Mouse (Mus musculus) limb, embryonic 15.5 days (tissue): ENCODE data around the gene Gm17542. TPM values are rescaled to one million over a fixed set of nuclear protein-coding genes. Genes with fewer than 3 reads are reported as not detected.
"Not testable (repeated sequence)": the region's sequence is repeated elsewhere in the genome, so short reads cannot be mapped to it uniquely, and the experiment has no call there.

Experiments
- ATAC-seq: fragments of 200-750 bp; cut with Nextera tagmentation; 2 replicates; pipeline ENCODE4 v1.8.0; 2017; ENCODE audit warnings: low read depth, moderate TSS enrichment; ENCODE audit not compliant: insufficient number of reproducible peaks, low FRiP score, low TSS enrichment
- H3K27ac ChIP-seq: fragments of 300-500 bp; sonication (generic); 2 replicates; pipeline ENCODE4 v1.5.1; 2015; ENCODE audit warnings: moderate library complexity, mild to moderate bottlenecking, inconsistent platforms
- H3K27me3 ChIP-seq: fragments of 300-500 bp; sonication (generic); 2 replicates; pipeline ENCODE4 v1.6.1; 2015; ENCODE audit warnings: inconsistent platforms
- H3K36me3 ChIP-seq: fragments of 300-500 bp; sonication (generic); 2 replicates; pipeline ENCODE4 v1.6.1; 2015; ENCODE audit warnings: inconsistent platforms
- H3K4me1 ChIP-seq: fragments of 300-500 bp; sonication (generic); 2 replicates; pipeline ENCODE4 v1.6.1; 2015; ENCODE audit warnings: inconsistent platforms
- H3K4me2 ChIP-seq: fragments of 300-500 bp; sonication (generic); 2 replicates; pipeline ENCODE4 v1.6.1; 2015; ENCODE audit warnings: mild to moderate bottlenecking, inconsistent platforms
- H3K4me3 ChIP-seq: fragments of 300-500 bp; sonication (generic); 2 replicates; pipeline ENCODE4 v1.5.1; 2015; ENCODE audit warnings: mild to moderate bottlenecking, inconsistent platforms
- H3K9ac ChIP-seq: fragments of 300-500 bp; sonication (generic); 2 replicates; pipeline ENCODE4 v1.6.1; 2015; ENCODE audit warnings: inconsistent platforms
- H3K9me3 ChIP-seq: fragments of 300-500 bp; sonication (generic); 2 replicates; pipeline ENCODE4 v1.6.1; 2016; ENCODE audit warnings: inconsistent platforms
- WGBS: fragments of 180-500 bp; shearing (Covaris S2); methylation state at CpG from one replicate; pipeline ENCODE4 v1.1.7; 2015; 5-methylcytosine and 5-hydroxymethylcytosine counted together
- polyA plus RNA-seq: library from polyadenylated mRNA; unstranded; fragments of >200 nt; fragmentation: Nextera tagmentation; extraction: Ambion mirVana; gene quantifications from 2 replicates; pipeline ENCODE4 v1.2.1, GENCODE M21; 2015

Gm17542 gene
- polyA plus RNA-seq = not detected in 2 replicates

DNA sequence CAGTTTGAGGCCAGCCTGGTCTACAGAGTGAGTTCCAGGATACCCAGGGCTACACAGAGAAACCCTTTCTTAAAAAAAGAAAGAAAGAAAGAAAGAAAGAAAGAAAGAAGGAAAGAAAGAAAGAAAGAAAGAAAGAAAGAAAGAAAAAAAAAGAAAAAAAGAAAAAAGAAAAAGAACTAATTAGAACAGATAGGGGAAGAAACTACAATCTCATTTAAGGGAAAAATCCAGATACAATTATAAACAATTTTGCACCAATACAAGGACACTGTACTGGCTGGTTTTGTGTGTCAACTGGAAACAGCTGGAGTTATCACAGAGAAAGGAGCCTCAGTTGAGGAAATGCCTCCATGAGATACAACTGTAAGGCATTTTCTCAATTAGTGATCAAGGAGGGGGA lies at the start of gene Gm17542:
TSS of gene Gm17542 (minus strand) at position 101 of the 400 bp plus-strand sequence.
- not testable (repeated sequence) for H3K9me3 ChIP-seq, H3K36me3 ChIP-seq, H3K4me2 ChIP-seq, H3K9ac ChIP-seq, H3K27ac ChIP-seq, H3K4me3 ChIP-seq, ATAC-seq, H3K27me3 ChIP-seq
- peaks cover 11% of the 10 kb centered on the region; the same call in 1 of the 2 replicates for H3K4me1 ChIP-seq

DNA sequence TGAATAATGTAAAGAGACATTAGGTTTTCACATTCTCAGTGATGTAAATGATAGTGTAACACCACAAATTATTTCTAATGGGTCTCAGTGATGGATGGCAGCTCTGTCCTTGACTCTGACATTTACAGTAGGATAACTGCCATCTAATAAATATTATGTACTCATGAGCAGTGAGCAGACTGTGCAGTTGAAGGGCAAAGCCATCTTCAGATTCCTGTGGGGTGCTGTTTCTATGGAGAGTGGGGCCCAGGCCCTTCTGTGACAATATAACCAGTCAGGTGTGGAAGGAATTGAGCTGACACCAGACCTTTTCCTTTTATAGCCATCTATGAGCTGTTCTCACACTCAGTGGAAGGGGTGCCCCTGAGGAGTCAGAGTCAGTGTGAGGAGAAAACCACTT lies 21.8 kb upstream of the Gm17542 start:
- Histone ChIP-seq H3K27me3 (no peaks in the 10 kb centered on the region), H3K36me3 (no peaks in the 10 kb centered on the region), H3K9ac (no peak overlapping the region), H3K27ac (no peak overlapping the region), H3K4me1 (no peaks in the 10 kb centered on the region), H3K4me3 (no peak overlapping the region), H3K4me2 (no peak overlapping the region), H3K9me3 (no peaks in the 10 kb centered on the region)
- no peak for ATAC-seq

- no peak for ATAC-seq
- H3K4me3 ChIP-seq = no peak overlapping the region
These were observed 20.1 kb upstream of the Gm17542 start for GRCm38 (mm10) chr10:58738152-58738551.

GRCm38 (mm10) chr10:58714789-58715148 lies 3.2 kb downstream of the Gm17542 start:
- H3K4me2 ChIP-seq = peak overlapping the region; percentile 42
- H3K9ac ChIP-seq = no peak overlapping the region
- WGBS = 44% methylated on average over 3 of the region's 3 CpGs
- H3K9me3 ChIP-seq = no peaks in the 10 kb centered on the region; the same call in 1 of the 2 replicates
- no peaks in the 10 kb centered on the region for H3K36me3 ChIP-seq
- H3K4me3 ChIP-seq = no peak overlapping the region
- no peak for ATAC-seq
- peaks cover 11% of the 10 kb centered on the region; the same call in 1 of the 2 replicates for H3K4me1 ChIP-seq
- H3K27ac ChIP-seq = no peak overlapping the region
- no peaks in the 10 kb centered on the region for H3K27me3 ChIP-seq

More at GRCm38 (mm10) chr10:58738152-58738551, 20.1 kb upstream of the Gm17542 start:
- H3K4me1 ChIP-seq = no peaks in the 10 kb centered on the region
- no peak overlapping the region for H3K9ac ChIP-seq
- H3K36me3 ChIP-seq = no peaks in the 10 kb centered on the region
- whole genome bisulfite sequencing = 88% methylated on average over 7 of the region's 7 CpGs
- H3K27ac ChIP-seq = no peak overlapping the region
- no peak overlapping the region for H3K4me2 ChIP-seq
- no peaks in the 10 kb centered on the region for H3K27me3 ChIP-seq
- no peaks in the 10 kb centered on the region for H3K9me3 ChIP-seq

GRCm38 (mm10) chr10:58713855-58714788 lies 3.9 kb downstream of the Gm17542 start:
- no peak overlapping the region for H3K9ac ChIP-seq
- no peaks in the 10 kb centered on the region for H3K27me3 ChIP-seq
- ATAC-seq = no peak
- H3K4me1 ChIP-seq = peaks cover 11% of the 10 kb centered on the region; the same call in 1 of the 2 replicates
- peak overlapping the region; percentile 42 for H3K4me2 ChIP-seq
- 20% methylated on average over 24 of the region's 24 CpGs for WGBS
- H3K9me3 ChIP-seq = no peaks in the 10 kb centered on the region; the same call in 1 of the 2 replicates
- H3K36me3 ChIP-seq = no peaks in the 10 kb centered on the region
- peak overlapping the region; percentile 25 for H3K4me3 ChIP-seq
- no peak overlapping the region for H3K27ac ChIP-seq

- Histone ChIP-seq H3K27me3 (no peaks in the 10 kb centered on the region), H3K27ac (no peak overlapping the region), H3K9ac (no peak overlapping the region), H3K4me3 (no peak overlapping the region), H3K4me1 (peaks cover 11% of the 10 kb centered on the region; the same call in 1 of the 2 replicates), H3K36me3 (no peaks in the 10 kb centered on the region), H3K9me3 (no peaks in the 10 kb centered on the region; the same call in 1 of the 2 replicates), H3K4me2 (no peak overlapping the region)
- ATAC-seq = no peak
- WGBS = 92% methylated on average over 7 of the region's 7 CpGs
These were observed 4.8 kb downstream of the Gm17542 start for GRCm38 (mm10) chr10:58713225-58713624.

GRCm38 (mm10) chr10:58709021-58709420 lies 9.0 kb downstream of the Gm17542 start:
- no peak overlapping the region for H3K4me2 ChIP-seq
- no peak overlapping the region for H3K4me3 ChIP-seq
- H3K36me3 ChIP-seq = no peaks in the 10 kb centered on the region
- H3K9ac ChIP-seq = no peak overlapping the region
- no peak for ATAC-seq
- no peaks in the 10 kb centered on the region for H3K27me3 ChIP-seq
- no peak overlapping the region for H3K27ac ChIP-seq
- H3K4me1 ChIP-seq = peaks cover 5% of the 10 kb centered on the region; the same call in 1 of the 2 replicates
- H3K9me3 ChIP-seq = no peaks in the 10 kb centered on the region
- WGBS = 81% methylated on average over 4 of the region's 4 CpGs

DNA sequence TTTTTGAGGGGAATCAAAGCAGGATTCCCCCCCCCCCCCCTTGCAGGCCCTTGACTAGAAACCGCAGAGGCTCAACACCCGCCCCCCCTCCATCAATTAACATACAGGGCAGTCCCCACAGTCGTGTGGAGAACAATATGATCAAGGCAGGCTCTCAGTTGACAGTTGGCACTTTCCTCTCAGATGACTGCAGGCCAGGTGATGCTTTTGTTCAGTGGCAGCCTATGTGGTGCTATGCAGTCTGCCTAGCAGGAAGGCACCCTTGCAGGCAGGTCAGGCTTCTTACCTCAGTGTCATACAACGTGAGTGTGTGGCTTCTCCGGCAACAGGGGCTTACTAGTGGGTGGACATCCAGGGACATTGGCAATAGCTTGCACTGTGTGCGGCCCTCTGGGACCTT lies 17.4 kb downstream of the Gm17542 start:
- no peak overlapping the region for H3K4me2 ChIP-seq
- H3K9me3 ChIP-seq = no peaks in the 10 kb centered on the region
- no peak overlapping the region for H3K9ac ChIP-seq
- 37% methylated on average over 6 of the region's 6 CpGs for WGBS
- H3K27ac ChIP-seq = no peak overlapping the region
- H3K4me1 ChIP-seq = no peaks in the 10 kb centered on the region
- H3K36me3 ChIP-seq = no peaks in the 10 kb centered on the region
- no peaks in the 10 kb centered on the region for H3K27me3 ChIP-seq
- no peak for ATAC-seq
- H3K4me3 ChIP-seq = no peak overlapping the region

DNA sequence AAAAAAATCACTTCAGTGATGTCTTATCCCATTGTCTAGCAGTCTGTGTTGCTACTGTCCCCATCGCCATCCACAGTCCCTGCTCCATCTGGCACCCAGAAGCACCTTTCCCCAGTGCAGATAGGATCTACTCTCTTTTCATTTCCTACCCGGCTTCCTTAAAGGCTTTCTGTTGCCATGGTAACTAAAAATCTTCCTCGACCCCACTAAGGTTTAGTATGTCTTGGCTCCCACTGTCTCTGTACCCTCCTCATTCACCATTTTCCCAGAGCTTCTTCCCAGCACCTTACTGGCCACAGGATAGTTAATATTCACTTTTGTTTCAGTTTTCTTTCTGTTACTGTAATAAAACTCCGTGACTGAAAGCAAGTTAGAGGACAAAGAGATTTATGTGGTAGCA lies 17.9 kb downstream of the Gm17542 start:
- Histone ChIP-seq H3K27me3 (no peaks in the 10 kb centered on the region), H3K9me3 (no peaks in the 10 kb centered on the region)
- 32% methylated on average over 4 of the region's 4 CpGs for WGBS

GRCm38 (mm10) chr10:58698955-58699354 lies 19.1 kb downstream of the Gm17542 start:
- no peak overlapping the region for H3K27ac ChIP-seq
- H3K36me3 ChIP-seq = no peaks in the 10 kb centered on the region
- no peak overlapping the region for H3K9ac ChIP-seq
- no peaks in the 10 kb centered on the region for H3K9me3 ChIP-seq
- no peak for ATAC-seq
- H3K27me3 ChIP-seq = no peaks in the 10 kb centered on the region
- H3K4me1 ChIP-seq = no peaks in the 10 kb centered on the region
- no peak overlapping the region for H3K4me2 ChIP-seq
- WGBS = 88% methylated on average over 4 of the region's 4 CpGs
- no peak overlapping the region for H3K4me3 ChIP-seq

More for the DNA sequence above, 17.9 kb downstream of the Gm17542 start:
- Histone ChIP-seq H3K4me3 (no peak overlapping the region), H3K27ac (no peak overlapping the region), H3K4me1 (no peaks in the 10 kb centered on the region), H3K36me3 (no peaks in the 10 kb centered on the region), H3K4me2 (no peak overlapping the region), H3K9ac (no peak overlapping the region)
- no peak for ATAC-seq

DNA sequence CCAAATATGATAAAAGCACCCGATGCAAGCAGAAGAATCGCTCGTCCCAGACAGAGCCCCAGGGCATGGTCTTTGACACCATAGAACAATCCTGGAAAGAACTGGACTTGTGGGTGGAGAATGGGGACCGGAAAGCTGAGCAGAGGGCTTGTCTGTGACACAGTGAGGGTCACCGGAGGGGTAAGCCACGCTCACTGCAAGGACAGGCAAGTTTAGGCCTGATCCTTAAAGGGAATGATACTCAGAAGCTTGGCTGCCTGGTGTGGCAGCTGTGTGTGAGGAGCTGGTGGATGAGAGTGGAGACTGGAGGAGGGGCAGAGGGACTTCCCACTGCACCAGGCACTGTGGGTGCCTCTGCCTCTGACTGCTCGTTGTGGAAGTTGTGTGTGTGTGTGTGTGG lies 27.0 kb downstream of the Gm17542 start:
- 59% methylated on average over 6 of the region's 7 CpGs for WGBS
- Histone ChIP-seq H3K9ac (no peak overlapping the region), H3K4me3 (no peak overlapping the region), H3K36me3 (no peaks in the 10 kb centered on the region), H3K9me3 (no peaks in the 10 kb centered on the region), H3K27ac (no peak overlapping the region), H3K27me3 (no peaks in the 10 kb centered on the region), H3K4me1 (no peaks in the 10 kb centered on the region), H3K4me2 (no peak overlapping the region)
- ATAC-seq = no peak

DNA sequence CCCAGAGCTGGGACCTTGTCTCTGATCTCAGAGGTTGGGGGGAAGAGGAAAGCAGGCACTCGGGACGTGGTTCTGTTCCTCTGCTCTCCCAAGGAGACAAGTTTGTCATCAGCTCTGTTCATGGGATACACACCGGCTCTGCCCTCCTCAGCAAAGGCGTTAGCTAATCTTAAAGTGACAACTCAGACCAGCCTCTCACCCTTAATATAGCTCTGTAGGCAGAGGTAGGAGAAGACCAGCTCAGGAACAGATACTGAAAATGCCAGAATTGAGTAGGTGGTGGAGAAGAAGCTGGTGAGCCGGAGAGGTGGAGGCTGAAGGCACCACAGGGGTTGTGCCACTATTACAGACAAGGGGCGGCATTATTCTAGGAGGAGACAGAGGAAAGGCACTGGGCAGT lies 38.7 kb downstream of the Gm17542 start:
- 0 out of 2 replicates have a peak, but pooled peaks cover 6% of the 10 kb centered on the region for H3K4me1 ChIP-seq
- H3K4me2 ChIP-seq = no peak overlapping the region
- 83% methylated on average over 6 of the region's 6 CpGs for whole genome bisulfite sequencing
- no peaks in the 10 kb centered on the region for H3K27me3 ChIP-seq
- H3K4me3 ChIP-seq = no peak overlapping the region
- no peak overlapping the region for H3K27ac ChIP-seq
- no peaks in the 10 kb centered on the region for H3K9me3 ChIP-seq
- no peaks in the 10 kb centered on the region for H3K36me3 ChIP-seq
- no peak for ATAC-seq
- H3K9ac ChIP-seq = no peak overlapping the region
